ENCODE assay signal across 9 mouse cellular contexts in the genomic region with DNA sequence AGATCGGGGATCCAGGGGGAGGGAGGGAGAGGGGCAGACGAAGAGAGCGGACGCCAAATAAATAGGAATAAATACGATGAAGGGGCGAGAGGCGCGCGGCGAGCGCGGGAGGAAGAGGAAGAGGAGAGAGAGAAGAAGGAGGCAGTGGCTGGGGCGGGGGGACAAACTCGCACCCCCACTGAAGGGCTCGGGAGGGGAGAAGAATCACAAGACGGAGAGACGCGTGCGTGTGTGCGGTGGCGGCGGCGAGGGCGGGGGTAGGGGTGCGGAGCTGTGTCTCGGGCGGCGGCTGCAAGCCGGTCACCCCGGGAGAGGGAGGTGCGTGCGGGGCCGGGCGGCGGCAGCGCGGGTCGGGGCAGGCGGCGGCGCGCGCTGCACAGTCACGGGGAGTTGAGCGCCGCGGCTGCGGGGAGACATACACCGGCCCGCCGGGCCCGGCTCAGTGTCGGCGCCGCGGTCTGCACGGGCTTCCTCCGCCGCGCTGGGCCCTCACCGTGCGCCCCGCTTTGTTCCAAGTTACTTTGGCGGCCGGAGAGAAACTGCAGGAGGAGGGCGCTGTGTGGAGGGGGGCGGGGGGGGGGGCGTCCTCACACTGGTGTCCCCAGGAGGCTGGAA. TPM values are rescaled to one million over a fixed set of nuclear protein-coding genes. Genes with fewer than 3 reads are reported as not detected.
DNase-seq lines count a peak whose midpoint lies in the region; ATAC-seq and TF ChIP-seq lines count a peak whose summit lies in the region.
"Had no signal": no experiment of that assay in that cellular context is flagged by ENCODE, and none has a peak within 500 bp of the region (broad histone marks: within the 10 kb centered on the region; RNA-seq: fewer than 3 reads in every experiment).

A gene (minus strand): TSS at position 142 of the 615 bp plus-strand sequence.

- H3K9ac ChIP-seq in forebrain, postnatal 0 days = peak within 1 kb of the TSS; percentile 63
- H3K9ac ChIP-seq in midbrain, embryonic 16.5 days (ENCODE audit: low read depth, low read length) = peak within 1 kb of the TSS; percentile 96
- peak within 1 kb of the TSS; percentile 78 for H3K9ac ChIP-seq in stomach, postnatal 0 days (ENCODE audit: low read length)

- TF ChIP-seq EP300 in stomach, postnatal 0 days (optimal IDR thresholded peaks at IDR 0.05) = no peak

- no peak for TF ChIP-seq POLR2A in bone marrow macrophage, adult 2 months (IDR thresholded peaks at IDR 0.05; ENCODE audit: borderline replicate concordance, low read depth, low read length)

- 1% methylated on average over 40 of the region's 68 CpGs for WGBS in forebrain, postnatal 0 days
- under 1% methylated on average over 59 of the region's 68 CpGs for WGBS in hindbrain, embryonic 10.5 days
- WGBS in midbrain, embryonic 16.5 days = under 1% methylated on average over 56 of the region's 68 CpGs
- WGBS in stomach, postnatal 0 days = under 1% methylated on average over 29 of the region's 68 CpGs

- H3K4me2 ChIP-seq in forebrain, postnatal 0 days (ENCODE audit: low read depth) = peak within 1 kb of the TSS; percentile 92
- peak within 1 kb of the TSS; percentile 99 for H3K4me2 ChIP-seq in midbrain, embryonic 16.5 days (ENCODE audit: low read length)
- H3K4me2 ChIP-seq in stomach, postnatal 0 days (replicated peaks; ENCODE audit: low read depth) = peak within 1 kb of the TSS; percentile 99

- H3K27ac ChIP-seq in bone marrow macrophage, adult 2 months (ENCODE audit: insufficient read depth, low read depth, low read length) = no peak within 1 kb of the TSS
- peak within 1 kb of the TSS; percentile 75 for H3K27ac ChIP-seq in forebrain, postnatal 0 days (ENCODE audit: low read depth, low read length)
- peak within 1 kb of the TSS; percentile 98 for H3K27ac ChIP-seq in hindbrain, embryonic 10.5 days
- peak within 1 kb of the TSS; percentile 95 for H3K27ac ChIP-seq in midbrain, embryonic 16.5 days (ENCODE audit: low read length)
- H3K27ac ChIP-seq in stomach, postnatal 0 days (replicated peaks) = peak within 1 kb of the TSS; percentile 96

- peak; percentile 32 for ATAC-seq in forebrain, postnatal 0 days
- ATAC-seq in midbrain, embryonic 16.5 days = peak; percentile 23
- ATAC-seq in stomach, postnatal 0 days (ENCODE audit: low FRiP score, low TSS enrichment) = 0 out of 2 replicates have a peak, but pooled peaks have one; percentile 6

- peak; percentile 42 for DNase-seq in kidney, adult 18-20 months
- no peak for DNase-seq in kidney, adult 9 months
- peak; percentile 61 for DNase-seq in forebrain, postnatal 0 days
- DNase-seq in hindbrain, embryonic 10.5 days (ENCODE audit: low spot score) = no peak
- peak in 1 of 2 experiments; percentile 70 for DNase-seq in left cerebral cortex, postnatal 10 days (ENCODE audit: extremely low spot score in 1 of 2, low spot score in 2 of 2)
- peak; percentile 65 for DNase-seq in stomach, postnatal 0 days (ENCODE audit: low spot score)

- intact Hi-C loops in left cerebral cortex, postnatal 10 days (cut with DNase I) = loop anchor here (10.0 kb wide), 1 partner anchor 584 kb away; no protein-coding TSS in a partner anchor

- H3K36me3 ChIP-seq in forebrain, postnatal 0 days (ENCODE audit: insufficient read depth) = no peaks in the 10 kb centered on the region
- no peaks in the 10 kb centered on the region for H3K36me3 ChIP-seq in hindbrain, embryonic 10.5 days
- H3K36me3 ChIP-seq in midbrain, embryonic 16.5 days (ENCODE audit: control insufficient read depth, insufficient read depth, low read length) = no peaks in the 10 kb centered on the region
- H3K36me3 ChIP-seq in stomach, postnatal 0 days (ENCODE audit: control insufficient read depth, insufficient read depth, low read length) = no peaks in the 10 kb centered on the region

- peaks cover 17% of the 10 kb centered on the region; the same call in 1 of the 2 replicates for H3K27me3 ChIP-seq in forebrain, postnatal 0 days (ENCODE audit: insufficient read depth, low read length)
- H3K27me3 ChIP-seq in hindbrain, embryonic 10.5 days (ENCODE audit: insufficient read depth, poor library complexity, severe bottlenecking) = no peaks in the 10 kb centered on the region
- no peaks in the 10 kb centered on the region for H3K27me3 ChIP-seq in midbrain, embryonic 16.5 days (ENCODE audit: control insufficient read depth, insufficient read depth, low read depth, low read length)
- no peaks in the 10 kb centered on the region for H3K27me3 ChIP-seq in stomach, postnatal 0 days (ENCODE audit: control insufficient read depth, insufficient read depth, low read length)
- H3K27me3 ChIP-seq: CH12.LX had no signal

- no peaks in the 10 kb centered on the region for H3K9me3 ChIP-seq in forebrain, postnatal 0 days (ENCODE audit: low read length)
- H3K9me3 ChIP-seq in hindbrain, embryonic 10.5 days = no peaks in the 10 kb centered on the region
- H3K9me3 ChIP-seq in midbrain, embryonic 16.5 days (replicated peaks; ENCODE audit: control insufficient read depth, low read length, poor library complexity, severe bottlenecking) = no peaks in the 10 kb centered on the region
- no peaks in the 10 kb centered on the region for H3K9me3 ChIP-seq in stomach, postnatal 0 days (ENCODE audit: control insufficient read depth, low read length)

- H3K4me3 ChIP-seq in bone marrow macrophage, adult 2 months (ENCODE audit: insufficient read depth, low read length) = peak within 1 kb of the TSS; percentile 83
- peak within 1 kb of the TSS; percentile 70 for H3K4me3 ChIP-seq in forebrain, postnatal 0 days (ENCODE audit: low read depth, low read length)
- H3K4me3 ChIP-seq in hindbrain, embryonic 10.5 days = peak within 1 kb of the TSS; percentile 85
- peak within 1 kb of the TSS; percentile 88 for H3K4me3 ChIP-seq in midbrain, embryonic 16.5 days (ENCODE audit: low read depth, low read length)
- H3K4me3 ChIP-seq in stomach, postnatal 0 days (ENCODE audit: low read depth, low read length) = peak within 1 kb of the TSS; percentile 82

- H3K4me1 ChIP-seq in bone marrow macrophage, adult 2 months (ENCODE audit: control insufficient read depth, insufficient read depth, low read length) = no peaks in the 10 kb centered on the region
- no peaks in the 10 kb centered on the region for H3K4me1 ChIP-seq in forebrain, postnatal 0 days (ENCODE audit: insufficient read depth)
- H3K4me1 ChIP-seq in hindbrain, embryonic 10.5 days (replicated peaks) = peaks cover 27% of the 10 kb centered on the region
- peaks cover 2% of the 10 kb centered on the region; the same call in 1 of the 2 replicates for H3K4me1 ChIP-seq in midbrain, embryonic 16.5 days (ENCODE audit: control insufficient read depth, insufficient read depth, low read length)
- H3K4me1 ChIP-seq in stomach, postnatal 0 days (replicated peaks; ENCODE audit: control insufficient read depth, insufficient read depth) = no peaks in the 10 kb centered on the region

- TF ChIP-seq CTCF in bone marrow macrophage, adult 2 months (IDR thresholded peaks at IDR 0.05; ENCODE audit: low read depth, low read length) = no peak
- no peak for TF ChIP-seq CTCF in forebrain, postnatal 0 days (IDR thresholded peaks at IDR 0.05; ENCODE audit: low read depth)
- no peak for TF ChIP-seq CTCF in stomach, postnatal 0 days (IDR thresholded peaks at IDR 0.05; ENCODE audit: low read depth)

RNA-seq across cellular contexts. Expression of the gene that starts here (rescaled TPM):
- polyA plus RNA-seq in bone marrow macrophage, adult 2 months (2012; ENCODE audit: insufficient read depth, insufficient read length, missing spikeins) = 0.60 TPM in 1 of 2 replicates, not detected in the other
- 7.0 and 7.4 TPM in 2 replicates for total RNA-seq in forebrain, postnatal 0 days (2014; rRNA removed)
- 15.0 and 27.0 TPM in 2 replicates for polyA plus RNA-seq in forebrain, postnatal 0 days (2015; fragmentation: Nextera tagmentation; extraction: Ambion mirVana)
- polyA plus RNA-seq in hindbrain, embryonic 10.5 days (2016; fragmentation: Nextera tagmentation; extraction: Ambion mirVana) = 40.5 and 50.5 TPM in 2 replicates
- total RNA-seq in left cerebral cortex, postnatal 10 days (2021) = 10 to 100 TPM; 44.2 to 44.4 TPM
- 55.0 and 59.7 TPM in 2 replicates for polyA plus RNA-seq in midbrain, embryonic 16.5 days (2015; fragmentation: Nextera tagmentation; extraction: Ambion mirVana)
- polyA plus RNA-seq in stomach, postnatal 0 days (2015; fragmentation: Nextera tagmentation; extraction: Ambion mirVana) = 23.3 and 23.9 TPM in 2 replicates

Comparison
In these comparisons a context has a peak if more than half of its experiments do, and no peak if none do; other contexts are left out.
1. DNase-seq: peak in kidney, adult 18-20 months (single experiment), forebrain, postnatal 0 days (single experiment) and stomach, postnatal 0 days (single experiment); none in kidney, adult 9 months (single experiment) and hindbrain, embryonic 10.5 days (single experiment).
2. Peak in every context shown above with its lines, with median percentiles within 50 percentile points of each other: H3K4me3 ChIP-seq, ATAC-seq, H3K4me2 ChIP-seq and H3K9ac ChIP-seq.